Comparison of ENCODE assay signal across 23 mouse cellular contexts in genomic region chr7:6787000-6787399, GRCm38 (mm10). TPM values are rescaled to one million over a fixed set of nuclear protein-coding genes. Genes with fewer than 3 reads are reported as not detected.
DNase-seq lines count a peak whose midpoint lies in the region; ATAC-seq and TF ChIP-seq lines count a peak whose summit lies in the region.
"Had no signal": no experiment of that assay in that cellular context is flagged by ENCODE, and none has a peak within 500 bp of the region (broad histone marks: within the 10 kb centered on the region; RNA-seq: fewer than 3 reads in every experiment).

No protein-coding gene starts in this region.

- no peak overlapping the region for H3K4me3 ChIP-seq in kidney, postnatal 0 days (replicated peaks; ENCODE audit: low read depth, low read length)
- H3K4me3 ChIP-seq in embryonic facial prominence, embryonic 10.5 days, result no peak overlapping the region
- H3K4me3 ChIP-seq in stomach, embryonic 16.5 days (replicated peaks; ENCODE audit: low read length), result no peak overlapping the region
- H3K4me3 ChIP-seq: forebrain, embryonic 13.5 days; heart, embryonic 12.5 days; hindbrain, embryonic 15.5 days had no signal

- 47% methylated on average over 2 of the region's 2 CpGs for WGBS in kidney, postnatal 0 days
- 90% methylated on average over 2 of the region's 2 CpGs for WGBS in embryonic facial prominence, embryonic 10.5 days
- 60% methylated on average over 2 of the region's 2 CpGs for WGBS in stomach, embryonic 16.5 days

- no peak overlapping the region for H3K9ac ChIP-seq in kidney, postnatal 0 days (ENCODE audit: low read depth, low read length)
- H3K9ac ChIP-seq in stomach, embryonic 16.5 days (ENCODE audit: low read length), result no peak overlapping the region
- H3K9ac ChIP-seq: forebrain, embryonic 13.5 days; heart, embryonic 12.5 days; hindbrain, embryonic 15.5 days had no signal

- no peaks in the 10 kb centered on the region for H3K36me3 ChIP-seq in kidney, postnatal 0 days (ENCODE audit: insufficient read depth, low read length)
- H3K36me3 ChIP-seq in embryonic facial prominence, embryonic 10.5 days (replicated peaks), result no peaks in the 10 kb centered on the region
- H3K36me3 ChIP-seq in stomach, embryonic 16.5 days (ENCODE audit: control insufficient read depth, insufficient read depth, low read length), result no peaks in the 10 kb centered on the region
- H3K36me3 ChIP-seq: G1E; heart, embryonic 12.5 days; hindbrain, embryonic 15.5 days had no signal

- H3K27me3 ChIP-seq in kidney, postnatal 0 days (ENCODE audit: insufficient read depth, low read length), result no peaks in the 10 kb centered on the region
- no peaks in the 10 kb centered on the region for H3K27me3 ChIP-seq in embryonic facial prominence, embryonic 10.5 days (replicated peaks; ENCODE audit: low read depth, poor library complexity, severe bottlenecking)
- H3K27me3 ChIP-seq in stomach, embryonic 16.5 days (ENCODE audit: control insufficient read depth, insufficient read depth, low read length), result no peaks in the 10 kb centered on the region
- H3K27me3 ChIP-seq: forebrain, embryonic 13.5 days; heart, embryonic 12.5 days; hindbrain, embryonic 15.5 days had no signal

- no peak for TF ChIP-seq CTCF in kidney, postnatal 0 days (IDR thresholded peaks at IDR 0.05; ENCODE audit: low read depth)

- H3K4me1 ChIP-seq in kidney, postnatal 0 days (replicated peaks; ENCODE audit: insufficient read depth, low read length), result peaks cover 18% of the 10 kb centered on the region
- peaks cover 39% of the 10 kb centered on the region for H3K4me1 ChIP-seq in embryonic facial prominence, embryonic 10.5 days
- peaks cover 20% of the 10 kb centered on the region for H3K4me1 ChIP-seq in stomach, embryonic 16.5 days (ENCODE audit: control insufficient read depth, insufficient read depth, low read length)

- H3K9me3 ChIP-seq in kidney, postnatal 0 days (replicated peaks; ENCODE audit: low read length), result no peaks in the 10 kb centered on the region
- no peaks in the 10 kb centered on the region for H3K9me3 ChIP-seq in embryonic facial prominence, embryonic 10.5 days
- no peaks in the 10 kb centered on the region for H3K9me3 ChIP-seq in stomach, embryonic 16.5 days (replicated peaks; ENCODE audit: control insufficient read depth, low read length)
- H3K9me3 ChIP-seq: forebrain, embryonic 13.5 days; G1E; heart, embryonic 12.5 days; hindbrain, embryonic 15.5 days had no signal

- DNase-seq in heart, adult 11 months, result peak; percentile 66
- no peak for DNase-seq in heart, postnatal 10 days
- peak; percentile 33 for DNase-seq in kidney, postnatal 0 days (ENCODE audit: low spot score)
- DNase-seq in kidney, postnatal 14 days, result no peak
- DNase-seq in embryonic facial prominence, embryonic 10.5 days (ENCODE audit: low spot score), result no peak
- no peak for DNase-seq in adrenal gland, postnatal 10 days
- DNase-seq: adrenal gland, adult 8-10 months; B cell, adult 2 months; cerebellum, adult 11 months; cerebellum, adult 8-10 months; cerebellum, postnatal 14 days; embryo, embryonic 11 days; heart, postnatal 36 days had no signal

- intact Hi-C loops in heart, postnatal 10 days (cut with DNase I), result no loop called here

- no peak overlapping the region for H3K27ac ChIP-seq in kidney, postnatal 0 days
- peak overlapping the region; percentile 48; the same call in 1 of the 2 replicates for H3K27ac ChIP-seq in embryonic facial prominence, embryonic 10.5 days (replicated peaks)
- peak overlapping the region; percentile 38; the same call in 1 of the 2 replicates for H3K27ac ChIP-seq in stomach, embryonic 16.5 days (ENCODE audit: low read length)
- H3K27ac ChIP-seq: forebrain, embryonic 13.5 days; hindbrain, embryonic 15.5 days had no signal

- ATAC-seq in kidney, postnatal 0 days (replicated peaks; ENCODE audit: low FRiP score, low read depth), result no peak
- no peak for ATAC-seq in stomach, embryonic 16.5 days (ENCODE audit: insufficient read depth, low FRiP score)
- ATAC-seq: CD4-positive, CD25-positive, alpha-beta regulatory T cell, adult 4 months; forebrain, embryonic 13.5 days had no signal

- no peak overlapping the region for H3K4me2 ChIP-seq in kidney, postnatal 0 days (ENCODE audit: low read length)
- no peak overlapping the region for H3K4me2 ChIP-seq in stomach, embryonic 16.5 days (ENCODE audit: low read depth, low read length)
- H3K4me2 ChIP-seq: forebrain, embryonic 13.5 days; heart, embryonic 12.5 days; hindbrain, embryonic 15.5 days had no signal

RNA-seq across cellular contexts. Expression of gene Usp29, which starts 56.6 kb away (rescaled TPM):
- total RNA-seq in heart, postnatal 10 days (2021), result 1 to 10 TPM in 1 of 2 experiments, under 1 TPM in 1; 0.87 to 1.2 TPM
- 1.6 and 1.7 TPM in 2 replicates for polyA plus RNA-seq in kidney, postnatal 0 days (2015; fragmentation: Nextera tagmentation; extraction: Ambion mirVana)
- 15.9 and 17.6 TPM in 2 replicates for polyA plus RNA-seq in embryonic facial prominence, embryonic 10.5 days (2016; fragmentation: Nextera tagmentation; extraction: Ambion mirVana)
- 4.9 and 5.6 TPM in 2 replicates for polyA plus RNA-seq in stomach, embryonic 16.5 days (2015; fragmentation: Nextera tagmentation; extraction: Ambion mirVana)
- 1 to 10 TPM; 2.8 to 4.0 TPM for total RNA-seq in adrenal gland, postnatal 10 days (2021)
- total RNA-seq: common myeloid progenitor, adult 5-6 weeks; gastrocnemius, adult 8-10 months; heart, adult 8-10 months had no signal
- polyA plus RNA-seq: gonadal fat pad, adult 2 months had no signal

RNA-seq across cellular contexts. Expression of gene Peg3, which starts 56.8 kb away (rescaled TPM):
- total RNA-seq in heart, postnatal 10 days (2021), result 10 to 100 TPM; 41.1 to 46.9 TPM
- 73.5 and 75.8 TPM in 2 replicates for polyA plus RNA-seq in kidney, postnatal 0 days (2015; fragmentation: Nextera tagmentation; extraction: Ambion mirVana)
- 218 and 249 TPM in 2 replicates for polyA plus RNA-seq in embryonic facial prominence, embryonic 10.5 days (2016; fragmentation: Nextera tagmentation; extraction: Ambion mirVana)
- 148 and 157 TPM in 2 replicates for polyA plus RNA-seq in stomach, embryonic 16.5 days (2015; fragmentation: Nextera tagmentation; extraction: Ambion mirVana)
- total RNA-seq in adrenal gland, postnatal 10 days (2021), result 100 to 1,000 TPM in 1 of 2 experiments, 10 to 100 TPM in 1; 97.3 to 102 TPM
- total RNA-seq: common myeloid progenitor, adult 5-6 weeks had no signal
- polyA plus RNA-seq: CD4-positive, CD25-positive, alpha-beta regulatory T cell, adult 4 months had no signal

Comparison
In these comparisons a context has a peak if more than half of its experiments do, and no peak if none do; other contexts are left out.
1. DNase-seq: peak in heart, adult 11 months (single experiment) and kidney, postnatal 0 days (single experiment); none in heart, postnatal 10 days (0 of 2), kidney, postnatal 14 days (single experiment), embryonic facial prominence, embryonic 10.5 days (single experiment) and adrenal gland, postnatal 10 days (single experiment).